Mouse (Mus musculus): ENCODE results near the gene Hectd4. TPM values are rescaled to one million over a fixed set of nuclear protein-coding genes. Genes with fewer than 3 reads are reported as not detected.
"Not testable (repeated sequence)": the region's sequence is repeated elsewhere in the genome, so short reads cannot be mapped to it uniquely, and the experiment has no call there.

The Hectd4 gene
- polyA plus RNA-seq, 1 experiment from 2014 or later, result 2.7 TPM

DNA sequence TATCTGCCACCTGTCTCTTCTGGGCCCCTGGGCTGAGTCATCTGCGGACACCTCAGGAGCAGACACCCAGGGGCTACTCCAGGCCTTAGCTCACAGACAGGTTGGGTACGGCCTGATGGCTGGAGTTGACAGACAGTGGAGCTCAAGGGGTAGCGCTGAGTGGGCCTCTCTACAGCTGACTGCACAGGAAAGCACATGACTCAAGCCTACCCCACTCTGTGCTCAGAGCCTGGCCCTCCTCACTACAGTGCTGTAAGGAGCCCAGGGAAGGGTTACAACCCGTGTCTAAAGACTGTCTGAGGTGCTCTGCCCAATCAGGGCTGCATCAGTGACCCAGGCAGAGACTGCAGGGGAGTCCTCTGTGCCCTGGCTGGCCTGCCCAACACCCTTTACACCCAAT lies 147.2 kb downstream of the Hectd4 start:
- no peak overlapping the region for H3K4me3 ChIP-seq (ENCODE audit: low read length)
- H3K27me3 ChIP-seq (ENCODE audit: control insufficient read depth, insufficient read depth, low read depth, low read length), result no peaks in the 10 kb centered on the region
- H3K36me3 ChIP-seq (ENCODE audit: control insufficient read depth, insufficient read depth, low read length), result peaks cover 37% of the 10 kb centered on the region
- no peaks in the 10 kb centered on the region for H3K4me1 ChIP-seq (replicated peaks; ENCODE audit: control insufficient read depth, insufficient read depth, low read length)
- 82% methylated on average over 4 of the region's 4 CpGs for WGBS
- 0 out of 2 replicates have a peak overlapping the region, but pooled peaks have one; percentile 20 for H3K27ac ChIP-seq (ENCODE audit: low read length)
- H3K4me2 ChIP-seq (ENCODE audit: low read depth, low read length), result no peak overlapping the region
- no peak overlapping the region for H3K9ac ChIP-seq (ENCODE audit: low read length)
- ATAC-seq (ENCODE audit: low read depth), result no peak
- H3K9me3 ChIP-seq (ENCODE audit: control insufficient read depth, low read length), result no peaks in the 10 kb centered on the region

DNA sequence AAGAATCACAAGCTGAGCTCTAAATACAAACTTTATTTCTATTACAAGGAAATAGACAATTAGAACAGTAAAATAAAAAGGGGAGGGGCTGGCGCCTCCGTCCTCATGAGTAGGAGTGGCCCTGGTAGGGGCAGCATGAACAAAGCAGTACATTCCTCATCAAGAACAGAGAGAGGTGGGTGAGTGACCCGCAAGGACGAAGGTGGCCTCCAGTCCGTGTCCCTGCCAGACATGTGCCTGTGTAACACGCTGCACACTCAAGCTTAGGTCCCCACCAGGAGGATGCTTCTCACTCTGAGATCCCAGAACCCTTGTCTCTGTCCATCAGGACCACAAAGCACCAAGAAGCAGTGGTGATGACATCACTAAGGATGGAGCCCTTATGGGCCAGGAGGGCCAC lies 151.7 kb downstream of the Hectd4 start:
- WGBS, result 88% methylated on average over 6 of the region's 6 CpGs
- no peak overlapping the region for H3K4me3 ChIP-seq (ENCODE audit: low read length)
- ATAC-seq (ENCODE audit: low read depth), result no peak
- H3K9me3 ChIP-seq (ENCODE audit: control insufficient read depth, low read length), result no peaks in the 10 kb centered on the region
- H3K27ac ChIP-seq (ENCODE audit: low read length), result no peak overlapping the region
- H3K36me3 ChIP-seq (ENCODE audit: control insufficient read depth, insufficient read depth, low read length), result peaks cover 38% of the 10 kb centered on the region
- H3K27me3 ChIP-seq (ENCODE audit: control insufficient read depth, insufficient read depth, low read depth, low read length), result no peaks in the 10 kb centered on the region
- H3K4me1 ChIP-seq (replicated peaks; ENCODE audit: control insufficient read depth, insufficient read depth, low read length), result no peaks in the 10 kb centered on the region
- no peak overlapping the region for H3K9ac ChIP-seq (ENCODE audit: low read length)
- no peak overlapping the region for H3K4me2 ChIP-seq (ENCODE audit: low read depth, low read length)

DNA sequence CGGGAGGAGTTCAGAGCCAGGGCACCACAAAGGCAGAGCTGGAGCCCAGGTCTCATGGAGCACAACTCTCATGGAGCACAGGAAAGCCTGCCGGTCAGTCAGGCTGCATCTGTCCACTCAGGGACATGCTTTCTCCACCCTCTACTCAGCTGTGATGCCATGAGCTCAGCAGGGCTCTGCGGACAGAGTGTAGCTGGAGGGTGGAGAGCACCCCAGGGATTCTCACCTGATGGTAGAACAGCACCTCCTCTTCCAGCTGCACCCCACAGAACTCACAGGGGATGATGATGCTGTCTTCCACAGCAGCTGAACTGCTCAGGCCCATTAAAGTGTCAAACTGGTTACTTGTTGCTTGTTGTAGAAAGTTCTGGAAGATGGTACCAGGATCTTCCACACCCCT lies 154.8 kb downstream of the Hectd4 start:
- Histone ChIP-seq H3K4me1 (replicated peaks; ENCODE audit: control insufficient read depth, insufficient read depth, low read length) (no peaks in the 10 kb centered on the region), H3K27me3 (ENCODE audit: control insufficient read depth, insufficient read depth, low read depth, low read length) (no peaks in the 10 kb centered on the region), H3K9ac (ENCODE audit: low read length) (no peak overlapping the region), H3K4me2 (ENCODE audit: low read depth, low read length) (no peak overlapping the region), H3K36me3 (ENCODE audit: control insufficient read depth, insufficient read depth, low read length) (peaks cover 52% of the 10 kb centered on the region), H3K4me3 (ENCODE audit: low read length) (no peak overlapping the region), H3K9me3 (ENCODE audit: control insufficient read depth, low read length) (no peaks in the 10 kb centered on the region), H3K27ac (ENCODE audit: low read length) (no peak overlapping the region)
- no peak for ATAC-seq (ENCODE audit: low read depth)
- WGBS, result 88% methylated on average over 3 of the region's 3 CpGs

- not testable (repeated sequence) for H3K4me2 ChIP-seq (ENCODE audit: low read depth, low read length); H3K4me3 ChIP-seq (ENCODE audit: low read length); H3K9me3 ChIP-seq (ENCODE audit: control insufficient read depth, low read length); H3K4me1 ChIP-seq (replicated peaks; ENCODE audit: control insufficient read depth, insufficient read depth, low read length); ATAC-seq (ENCODE audit: low read depth); H3K9ac ChIP-seq (ENCODE audit: low read length); H3K27ac ChIP-seq (ENCODE audit: low read length); H3K27me3 ChIP-seq (ENCODE audit: control insufficient read depth, insufficient read depth, low read depth, low read length)
- WGBS, result 75% methylated on average over 5 of the region's 5 CpGs
- peaks cover 68% of the 10 kb centered on the region for H3K36me3 ChIP-seq (ENCODE audit: control insufficient read depth, insufficient read depth, low read length)
Measured at GRCm38 (mm10) chr5:121376972-121377371, 157.0 kb downstream of the Hectd4 start.

DNA sequence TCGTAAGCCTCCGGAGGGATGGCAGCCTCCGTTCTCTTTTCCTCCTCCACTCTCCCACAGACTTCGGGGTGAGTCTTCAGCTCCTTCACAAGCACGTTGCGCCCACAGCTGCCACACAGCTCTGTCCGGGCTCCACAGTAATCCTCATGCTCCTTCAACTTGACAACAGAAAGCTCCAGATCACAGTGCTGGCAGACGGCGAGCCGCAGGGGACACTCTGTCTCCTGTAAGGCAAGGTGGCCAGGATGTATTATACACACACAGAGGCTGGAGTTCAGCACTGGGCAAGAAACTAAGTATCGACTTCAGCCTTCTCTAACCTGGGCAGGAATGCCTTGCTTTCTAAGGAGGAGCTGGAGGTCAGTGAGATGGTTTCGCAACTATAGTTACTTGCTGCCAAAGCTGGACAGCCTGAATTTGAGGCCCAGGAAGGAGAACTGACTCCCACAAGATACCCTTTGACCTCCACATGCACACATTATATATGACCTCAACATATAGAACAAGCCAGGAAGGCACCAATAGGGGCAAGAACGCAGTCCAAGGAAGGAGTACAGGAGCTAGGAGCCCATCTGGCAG lies 158.7 kb downstream of the Hectd4 start:
- Histone ChIP-seq H3K27me3 (ENCODE audit: control insufficient read depth, insufficient read depth, low read depth, low read length) (no peaks in the 10 kb centered on the region), H3K4me2 (ENCODE audit: low read depth, low read length) (no peak overlapping the region), H3K9ac (ENCODE audit: low read length) (no peak overlapping the region), H3K9me3 (ENCODE audit: control insufficient read depth, low read length) (peaks cover 5% of the 10 kb centered on the region), H3K4me1 (replicated peaks; ENCODE audit: control insufficient read depth, insufficient read depth, low read length) (peaks cover 2% of the 10 kb centered on the region; the same call in 1 of the 2 replicates), H3K36me3 (ENCODE audit: control insufficient read depth, insufficient read depth, low read length) (peaks cover 51% of the 10 kb centered on the region), H3K27ac (ENCODE audit: low read length) (no peak overlapping the region), H3K4me3 (ENCODE audit: low read length) (no peak overlapping the region)
- 83% methylated on average over 13 of the region's 13 CpGs for WGBS
- no peak for ATAC-seq (ENCODE audit: low read depth)

- Histone ChIP-seq H3K4me1 (replicated peaks; ENCODE audit: control insufficient read depth, insufficient read depth, low read length) (peaks cover 8% of the 10 kb centered on the region), H3K36me3 (ENCODE audit: control insufficient read depth, insufficient read depth, low read length) (peaks cover 38% of the 10 kb centered on the region), H3K4me2 (ENCODE audit: low read depth, low read length) (no peak overlapping the region), H3K27me3 (ENCODE audit: control insufficient read depth, insufficient read depth, low read depth, low read length) (no peaks in the 10 kb centered on the region), H3K27ac (ENCODE audit: low read length) (no peak overlapping the region), H3K9ac (ENCODE audit: low read length) (no peak overlapping the region), H3K9me3 (ENCODE audit: control insufficient read depth, low read length) (peaks cover 5% of the 10 kb centered on the region), H3K4me3 (ENCODE audit: low read length) (no peak overlapping the region)
- no peak for ATAC-seq (ENCODE audit: low read depth)
- WGBS, result 89% methylated on average over 2 of the region's 2 CpGs
Measured at GRCm38 (mm10) chr5:121380692-121381091, 160.7 kb downstream of the Hectd4 start.

DNA sequence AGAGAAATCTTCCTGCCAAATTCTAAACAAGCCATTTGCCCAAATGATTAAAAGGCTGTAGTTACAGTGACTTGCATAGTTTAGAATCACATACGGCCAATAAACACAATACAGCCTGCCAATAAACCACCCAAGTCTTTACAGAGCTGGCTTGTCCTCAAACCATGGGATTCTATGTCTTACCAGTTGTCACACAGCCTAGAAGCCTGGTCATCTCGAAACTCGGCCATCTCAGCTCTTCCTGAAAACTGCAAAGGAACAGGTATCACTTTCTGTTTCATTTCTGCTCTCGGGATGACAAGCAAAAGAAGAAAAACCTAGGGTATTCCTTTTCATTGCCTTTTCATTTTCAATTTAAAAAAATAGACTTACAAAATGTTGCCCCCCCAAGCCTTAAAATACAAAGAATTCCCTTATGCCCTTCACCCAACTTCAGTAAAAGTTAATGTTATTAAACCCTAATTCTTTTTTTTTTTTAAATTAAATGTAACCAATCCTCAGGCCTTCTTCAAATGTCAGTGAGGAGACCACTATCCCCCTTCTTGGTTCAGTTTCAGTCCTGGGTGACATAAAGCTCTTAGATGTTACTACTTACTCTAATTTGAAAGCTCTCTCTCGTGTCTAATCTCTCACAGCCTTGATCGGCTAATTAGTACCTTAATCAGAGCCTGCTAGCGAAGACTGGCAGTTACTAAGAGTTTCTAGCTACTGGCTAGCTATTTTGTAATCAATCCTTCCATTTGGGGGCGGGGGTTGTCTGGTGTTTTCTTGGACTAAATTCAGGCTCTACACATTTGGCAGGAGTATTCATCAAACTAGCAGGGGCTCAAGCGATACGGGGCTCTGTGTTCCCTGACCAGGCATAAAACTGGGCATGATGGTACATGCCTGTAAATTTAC lies 164.1 kb downstream of the Hectd4 start:
- Histone ChIP-seq H3K27ac (ENCODE audit: low read length) (peak overlapping the region; percentile 90), H3K9ac (ENCODE audit: low read length) (peak overlapping the region; percentile 90), H3K9me3 (ENCODE audit: control insufficient read depth, low read length) (peaks cover 5% of the 10 kb centered on the region), H3K4me1 (replicated peaks; ENCODE audit: control insufficient read depth, insufficient read depth, low read length) (peaks cover 21% of the 10 kb centered on the region), H3K4me2 (ENCODE audit: low read depth, low read length) (peak overlapping the region; percentile 74), H3K4me3 (ENCODE audit: low read length) (peak overlapping the region; percentile 72), H3K36me3 (ENCODE audit: control insufficient read depth, insufficient read depth, low read length) (peaks cover 16% of the 10 kb centered on the region), H3K27me3 (ENCODE audit: control insufficient read depth, insufficient read depth, low read depth, low read length) (no peaks in the 10 kb centered on the region)
- WGBS, result 44% methylated on average over 10 of the region's 10 CpGs
- ATAC-seq (ENCODE audit: low read depth), result no peak

- peaks cover 5% of the 10 kb centered on the region for H3K9me3 ChIP-seq (ENCODE audit: control insufficient read depth, low read length)
- H3K9ac ChIP-seq (ENCODE audit: low read length), result peak overlapping the region; percentile 90
- peak overlapping the region; percentile 90 for H3K27ac ChIP-seq (ENCODE audit: low read length)
- H3K4me1 ChIP-seq (replicated peaks; ENCODE audit: control insufficient read depth, insufficient read depth, low read length), result peaks cover 21% of the 10 kb centered on the region
- ATAC-seq (ENCODE audit: low read depth), result peak; percentile 69
- peak overlapping the region; percentile 74 for H3K4me2 ChIP-seq (ENCODE audit: low read depth, low read length)
- peaks cover 16% of the 10 kb centered on the region for H3K36me3 ChIP-seq (ENCODE audit: control insufficient read depth, insufficient read depth, low read length)
- peak overlapping the region; percentile 72 for H3K4me3 ChIP-seq (ENCODE audit: low read length)
- no peaks in the 10 kb centered on the region for H3K27me3 ChIP-seq (ENCODE audit: control insufficient read depth, insufficient read depth, low read depth, low read length)
- 2% methylated on average over 30 of the region's 47 CpGs for WGBS
Measured at GRCm38 (mm10) chr5:121384757-121385460, 164.9 kb downstream of the Hectd4 start.

Data from lung, embryonic 16.5 days (tissue).